Mouse (Mus musculus): ENCODE data around the gene Smagp. TPM values are rescaled to one million over a fixed set of nuclear protein-coding genes. Genes with fewer than 3 reads are reported as not detected.

The Smagp gene
- polyA plus RNA-seq, 1 experiment from 2014 or later = 94.8 TPM

DNA sequence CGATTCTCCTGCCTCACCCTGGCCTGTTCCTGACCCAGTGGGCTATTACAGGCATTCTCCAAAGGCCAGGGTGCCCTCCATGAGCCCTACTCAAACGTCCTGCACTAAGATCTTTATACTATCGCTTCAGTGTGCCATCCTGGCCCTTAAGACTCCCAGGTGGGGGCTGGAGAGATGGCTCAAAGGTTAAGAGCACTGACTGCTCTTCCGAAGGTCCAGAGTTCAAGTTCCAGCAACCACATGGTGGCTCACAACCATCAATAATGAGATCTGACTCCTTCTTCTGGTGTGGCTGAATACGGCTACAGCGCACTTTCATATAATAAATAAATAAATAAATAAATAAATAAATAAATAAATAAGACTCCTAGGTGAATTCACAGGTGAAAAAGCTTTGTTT lies 43.9 kb downstream of the Smagp start:
- Histone ChIP-seq H3K9me3 (ENCODE audit: control insufficient read depth, low read length) (no peaks in the 10 kb centered on the region), H3K9ac (ENCODE audit: low read length) (no peak overlapping the region), H3K4me3 (ENCODE audit: low read depth, low read length) (no peak overlapping the region), H3K4me1 (replicated peaks; ENCODE audit: control insufficient read depth, insufficient read depth) (no peaks in the 10 kb centered on the region), H3K36me3 (ENCODE audit: control insufficient read depth, insufficient read depth, low read length) (no peaks in the 10 kb centered on the region), H3K4me2 (replicated peaks; ENCODE audit: low read depth) (no peak overlapping the region), H3K27ac (replicated peaks) (no peak overlapping the region), H3K27me3 (ENCODE audit: control insufficient read depth, insufficient read depth, low read length) (no peaks in the 10 kb centered on the region)
- TF ChIP-seq CTCF (IDR thresholded peaks at IDR 0.05; ENCODE audit: low read depth) (no peak), EP300 (optimal IDR thresholded peaks at IDR 0.05) (no peak)
- no peak for DNase-seq (ENCODE audit: low spot score)
- WGBS = 78% methylated on average over 6 of the region's 6 CpGs
- ATAC-seq (ENCODE audit: low FRiP score, low TSS enrichment) = no peak

DNA sequence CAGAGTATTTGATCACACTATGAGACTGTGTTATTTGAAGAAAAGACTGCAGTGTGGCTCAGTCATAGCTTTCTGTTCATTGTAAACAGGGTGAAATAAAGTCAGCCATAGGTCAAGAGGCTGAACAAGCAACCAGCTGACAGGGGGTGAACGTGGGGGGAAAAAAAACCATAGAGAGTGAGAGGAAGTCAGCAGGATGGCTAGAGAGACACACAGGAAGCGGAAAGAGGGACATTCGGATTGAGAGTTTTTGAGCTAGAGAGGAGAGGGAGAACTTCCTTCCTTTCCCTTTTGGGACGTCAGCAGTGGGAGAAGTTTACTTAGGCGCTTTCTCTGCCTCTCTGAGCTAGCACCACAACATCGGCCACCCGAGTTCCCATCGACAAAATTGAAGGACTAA lies 46.3 kb downstream of the Smagp start:
- no peak overlapping the region for H3K4me3 ChIP-seq (ENCODE audit: low read depth, low read length)
- peaks cover 5% of the 10 kb centered on the region; the same call in 1 of the 2 replicates for H3K36me3 ChIP-seq (ENCODE audit: control insufficient read depth, insufficient read depth, low read length)
- DNase-seq (ENCODE audit: low spot score) (no peak), ATAC-seq (ENCODE audit: low FRiP score, low TSS enrichment) (no peak)
- no peak overlapping the region for H3K9ac ChIP-seq (ENCODE audit: low read length)
- no peaks in the 10 kb centered on the region for H3K27me3 ChIP-seq (ENCODE audit: control insufficient read depth, insufficient read depth, low read length)
- TF ChIP-seq CTCF (IDR thresholded peaks at IDR 0.05; ENCODE audit: low read depth) = no peak
- TF ChIP-seq EP300 (optimal IDR thresholded peaks at IDR 0.05) = no peak
- H3K9me3 ChIP-seq (ENCODE audit: control insufficient read depth, low read length) = no peaks in the 10 kb centered on the region
- H3K27ac ChIP-seq (replicated peaks) = no peak overlapping the region
- 71% methylated on average over 7 of the region's 8 CpGs for WGBS
- no peak overlapping the region for H3K4me2 ChIP-seq (replicated peaks; ENCODE audit: low read depth)
- H3K4me1 ChIP-seq (replicated peaks; ENCODE audit: control insufficient read depth, insufficient read depth) = no peaks in the 10 kb centered on the region

DNA sequence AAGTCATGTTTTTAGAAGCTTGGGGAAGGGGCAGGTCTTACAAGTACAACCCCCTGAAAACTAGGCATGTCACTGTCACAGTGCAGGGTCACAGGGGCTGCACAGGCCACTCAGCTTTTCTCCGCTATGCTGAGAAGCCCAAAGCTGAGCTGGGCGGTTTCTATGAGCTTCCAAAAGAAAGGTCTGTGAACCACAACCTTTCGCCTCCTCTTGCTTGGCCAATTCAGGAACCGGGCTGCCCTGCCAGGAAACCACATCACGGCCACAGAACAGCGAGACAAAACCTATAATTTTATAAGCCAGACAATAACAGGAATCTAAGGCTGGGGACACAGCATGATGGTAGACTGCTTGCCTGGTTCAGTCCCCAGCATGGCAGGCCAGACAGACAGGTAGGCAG lies 48.4 kb downstream of the Smagp start:
- no peak overlapping the region for H3K4me3 ChIP-seq (ENCODE audit: low read depth, low read length)
- no peaks in the 10 kb centered on the region for H3K9me3 ChIP-seq (ENCODE audit: control insufficient read depth, low read length)
- H3K4me2 ChIP-seq (replicated peaks; ENCODE audit: low read depth) = no peak overlapping the region
- 88% methylated on average over 6 of the region's 6 CpGs for WGBS
- ATAC-seq (ENCODE audit: low FRiP score, low TSS enrichment) (no peak), DNase-seq (ENCODE audit: low spot score) (no peak)
- no peaks in the 10 kb centered on the region for H3K4me1 ChIP-seq (replicated peaks; ENCODE audit: control insufficient read depth, insufficient read depth)
- TF ChIP-seq CTCF (IDR thresholded peaks at IDR 0.05; ENCODE audit: low read depth) = no peak
- no peak for TF ChIP-seq EP300 (optimal IDR thresholded peaks at IDR 0.05)
- H3K27ac ChIP-seq (replicated peaks) = no peak overlapping the region
- no peak overlapping the region for H3K9ac ChIP-seq (ENCODE audit: low read length)
- no peaks in the 10 kb centered on the region for H3K27me3 ChIP-seq (ENCODE audit: control insufficient read depth, insufficient read depth, low read length)
- peaks cover 5% of the 10 kb centered on the region; the same call in 1 of the 2 replicates for H3K36me3 ChIP-seq (ENCODE audit: control insufficient read depth, insufficient read depth, low read length)

DNA sequence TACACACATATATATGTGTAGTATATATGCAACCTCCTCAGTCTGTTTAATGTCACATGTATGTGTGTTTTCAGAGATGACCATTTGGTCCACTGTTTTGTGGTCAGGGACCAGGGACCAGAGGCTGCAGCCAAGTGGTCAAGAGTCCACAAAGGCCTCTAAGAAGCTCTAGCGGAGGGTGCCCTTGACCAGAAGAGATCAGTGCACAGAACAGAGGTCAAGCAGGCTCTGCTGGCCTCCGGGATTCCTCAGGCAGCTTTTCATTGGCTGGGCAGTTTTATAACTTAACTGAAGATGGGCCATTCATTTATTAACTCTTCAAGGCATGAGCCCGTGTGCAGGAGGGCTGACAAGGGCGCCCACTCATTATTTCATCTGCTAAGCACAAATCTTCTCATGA lies 49.6 kb downstream of the Smagp start:
- 80% methylated on average over 4 of the region's 4 CpGs for WGBS
- TF ChIP-seq EP300 (optimal IDR thresholded peaks at IDR 0.05) = no peak
- TF ChIP-seq CTCF (IDR thresholded peaks at IDR 0.05; ENCODE audit: low read depth) = no peak
- ATAC-seq (ENCODE audit: low FRiP score, low TSS enrichment) = no peak

DNA sequence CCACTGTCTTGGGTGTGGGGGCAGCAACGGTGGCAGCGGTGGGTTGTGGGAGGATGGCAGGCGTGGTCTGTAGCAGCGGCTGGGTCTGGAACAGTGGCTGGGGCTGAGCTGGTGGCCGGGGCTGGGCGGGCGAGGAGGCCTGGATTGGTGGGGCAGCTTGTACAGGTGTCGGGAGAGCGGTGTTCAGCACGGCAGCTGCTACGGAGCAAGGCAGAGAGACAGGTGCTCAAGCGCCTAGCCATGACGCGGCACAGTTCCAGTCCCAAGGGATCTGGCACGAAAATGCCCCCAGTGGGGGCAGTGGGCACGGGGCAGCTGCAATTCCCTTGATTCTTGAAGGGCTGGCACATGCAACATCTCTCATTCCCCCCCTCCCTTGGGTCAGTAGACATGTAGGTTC lies 50.8 kb downstream of the Smagp start:
- no peak for TF ChIP-seq CTCF (IDR thresholded peaks at IDR 0.05; ENCODE audit: low read depth)
- TF ChIP-seq EP300 (optimal IDR thresholded peaks at IDR 0.05) = no peak
- H3K27ac ChIP-seq (replicated peaks) = no peak overlapping the region
- no peaks in the 10 kb centered on the region for H3K27me3 ChIP-seq (ENCODE audit: control insufficient read depth, insufficient read depth, low read length)
- H3K9me3 ChIP-seq (ENCODE audit: control insufficient read depth, low read length) = no peaks in the 10 kb centered on the region
- H3K36me3 ChIP-seq (ENCODE audit: control insufficient read depth, insufficient read depth, low read length) = peaks cover 5% of the 10 kb centered on the region; the same call in 1 of the 2 replicates
- 92% methylated on average over 16 of the region's 16 CpGs for WGBS
- DNase-seq (ENCODE audit: low spot score) = no peak
- no peak overlapping the region for H3K9ac ChIP-seq (ENCODE audit: low read length)
- no peak overlapping the region for H3K4me2 ChIP-seq (replicated peaks; ENCODE audit: low read depth)
- ATAC-seq (ENCODE audit: low FRiP score, low TSS enrichment) = no peak
- H3K4me3 ChIP-seq (ENCODE audit: low read depth, low read length) = no peak overlapping the region
- H3K4me1 ChIP-seq (replicated peaks; ENCODE audit: control insufficient read depth, insufficient read depth) = no peaks in the 10 kb centered on the region

More for the DNA sequence above, 49.6 kb downstream of the Smagp start:
- H3K36me3 ChIP-seq (ENCODE audit: control insufficient read depth, insufficient read depth, low read length) = peaks cover 5% of the 10 kb centered on the region; the same call in 1 of the 2 replicates
- no peak for DNase-seq (ENCODE audit: low spot score)
- H3K9me3 ChIP-seq (ENCODE audit: control insufficient read depth, low read length) = no peaks in the 10 kb centered on the region
- no peak overlapping the region for H3K9ac ChIP-seq (ENCODE audit: low read length)
- no peaks in the 10 kb centered on the region for H3K27me3 ChIP-seq (ENCODE audit: control insufficient read depth, insufficient read depth, low read length)
- no peaks in the 10 kb centered on the region for H3K4me1 ChIP-seq (replicated peaks; ENCODE audit: control insufficient read depth, insufficient read depth)
- no peak overlapping the region for H3K4me2 ChIP-seq (replicated peaks; ENCODE audit: low read depth)
- no peak overlapping the region for H3K4me3 ChIP-seq (ENCODE audit: low read depth, low read length)
- H3K27ac ChIP-seq (replicated peaks) = no peak overlapping the region

DNA sequence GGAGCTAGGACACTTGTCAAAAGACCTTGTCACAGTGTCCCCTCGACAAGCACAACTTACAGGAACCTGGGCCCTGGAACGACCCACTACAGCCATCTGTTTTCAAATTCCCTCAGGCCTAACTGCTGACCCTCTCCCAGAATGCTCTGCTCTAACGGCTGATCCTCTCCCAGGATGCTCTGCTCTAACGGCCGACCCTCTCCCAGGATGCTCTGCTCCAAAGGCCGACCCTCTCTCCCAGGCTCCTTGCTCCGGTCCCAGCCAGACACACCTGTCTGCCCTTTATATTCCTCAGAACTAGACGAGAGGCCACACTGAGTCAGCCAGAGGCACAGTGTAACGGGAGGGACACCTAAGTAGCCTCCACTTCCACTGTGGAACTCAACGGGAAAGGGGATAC lies 56.6 kb downstream of the Smagp start:
- DNase-seq (ENCODE audit: low spot score) (no peak), ATAC-seq (ENCODE audit: low FRiP score, low TSS enrichment) (no peak)
- H3K27ac ChIP-seq (replicated peaks) = no peak overlapping the region
- H3K36me3 ChIP-seq (ENCODE audit: control insufficient read depth, insufficient read depth, low read length) = no peaks in the 10 kb centered on the region; the same call in 1 of the 2 replicates
- H3K9me3 ChIP-seq (ENCODE audit: control insufficient read depth, low read length) = no peaks in the 10 kb centered on the region
- no peak overlapping the region for H3K4me3 ChIP-seq (ENCODE audit: low read depth, low read length)
- no peaks in the 10 kb centered on the region for H3K27me3 ChIP-seq (ENCODE audit: control insufficient read depth, insufficient read depth, low read length)
- 89% methylated on average over 10 of the region's 10 CpGs for WGBS
- H3K4me2 ChIP-seq (replicated peaks; ENCODE audit: low read depth) = no peak overlapping the region
- no peak overlapping the region for H3K9ac ChIP-seq (ENCODE audit: low read length)
- no peak for TF ChIP-seq EP300 (optimal IDR thresholded peaks at IDR 0.05)
- TF ChIP-seq CTCF (IDR thresholded peaks at IDR 0.05; ENCODE audit: low read depth) = no peak
- H3K4me1 ChIP-seq (replicated peaks; ENCODE audit: control insufficient read depth, insufficient read depth) = peaks cover 2% of the 10 kb centered on the region; the same call in 1 of the 2 replicates

Measured in stomach, postnatal 0 days (tissue).